Mouse (Mus musculus) lung, postnatal 0 days (tissue): Measurements from ENCODE around the gene Il1rl2.

Experiments
- CTCF ChIP-seq: IDR thresholded peaks from 2 replicates; pipeline ENCODE4 v1.5.1; 2016; ENCODE audit warnings: antibody characterized with exemption, mild to moderate bottlenecking
- EP300 ChIP-seq: IDR thresholded peaks from 2 replicates; pipeline ENCODE4 v1.6.1; 2016; ENCODE audit warnings: antibody characterized with exemption, mild to moderate bottlenecking, control low read depth

GRCm38 (mm10) chr1:40362784-40363183, 38.4 kb downstream of the Il1rl2 start:
- no peak for TF ChIP-seq CTCF
- TF ChIP-seq EP300, result no peak
